Mouse (Mus musculus) midbrain, embryonic 15.5 days (tissue): ENCODE results near the gene Gm17455. TPM values are rescaled to one million over a fixed set of nuclear protein-coding genes. Genes with fewer than 3 reads are reported as not detected.

Experiments
- ATAC-seq: fragments of 200-750 bp; cut with Nextera tagmentation; replicated peaks from 2 replicates; pipeline ENCODE4 v1.8.0; 2017; ENCODE audit warnings: moderate TSS enrichment
- H3K27ac ChIP-seq: fragments of 300-500 bp; sonication (generic); 2 replicates; pipeline ENCODE4 v1.5.1; 2015; ENCODE audit warnings: mild to moderate bottlenecking, inconsistent platforms
- H3K27me3 ChIP-seq: fragments of 300-500 bp; sonication (generic); replicated peaks from 2 replicates; pipeline ENCODE4 v1.6.1; 2015; ENCODE audit warnings: inconsistent platforms
- H3K36me3 ChIP-seq: fragments of 300-500 bp; sonication (generic); replicated peaks from 2 replicates; pipeline ENCODE4 v1.6.1; 2015; ENCODE audit warnings: inconsistent platforms
- H3K4me1 ChIP-seq: fragments of 300-500 bp; sonication (generic); 2 replicates; pipeline ENCODE4 v1.6.1; 2015; ENCODE audit warnings: inconsistent platforms
- H3K4me2 ChIP-seq: fragments of 300-500 bp; sonication (generic); 2 replicates; pipeline ENCODE4 v1.6.1; 2015; ENCODE audit warnings: inconsistent platforms, mild to moderate bottlenecking, moderate library complexity
- H3K4me3 ChIP-seq: fragments of 300-500 bp; sonication (generic); 2 replicates; pipeline ENCODE4 v1.5.1; 2015; ENCODE audit warnings: mild to moderate bottlenecking, inconsistent platforms
- H3K9ac ChIP-seq: fragments of 300-500 bp; sonication (generic); 2 replicates; pipeline ENCODE4 v1.6.1; 2015; ENCODE audit warnings: mild to moderate bottlenecking, inconsistent platforms
- H3K9me3 ChIP-seq: fragments of 300-500 bp; sonication (generic); 2 replicates; pipeline ENCODE4 v1.6.1; 2016; ENCODE audit warnings: inconsistent platforms
- WGBS: fragments of 180-500 bp; shearing (Covaris S2); methylation state at CpG from one replicate; pipeline ENCODE4 v1.1.7; 2015; ENCODE audit warnings: mixed read lengths; 5-methylcytosine and 5-hydroxymethylcytosine counted together
- polyA plus RNA-seq: library from polyadenylated mRNA; unstranded; fragments of >200 nt; fragmentation: Nextera tagmentation; extraction: Ambion mirVana; gene quantifications from 2 replicates; pipeline ENCODE4 v1.2.1, GENCODE M21; 2015

The Gm17455 gene
- polyA plus RNA-seq, 1 experiment from 2014 or later, result 8.9 TPM

GRCm38 (mm10) chr10:60400507-60401295 lies 1.2 kb downstream of the Gm17455 start:
- Histone ChIP-seq H3K4me2 (no peak overlapping the region), H3K4me3 (no peak overlapping the region), H3K9ac (no peak overlapping the region), H3K9me3 (no peaks in the 10 kb centered on the region), H3K36me3 (no peaks in the 10 kb centered on the region), H3K27ac (no peak overlapping the region), H3K27me3 (no peaks in the 10 kb centered on the region), H3K4me1 (0 out of 2 replicates have a peak, but pooled peaks cover 6% of the 10 kb centered on the region)
- no peak for ATAC-seq
- WGBS, result 79% methylated on average over 11 of the region's 11 CpGs

- Histone ChIP-seq H3K27me3 (no peaks in the 10 kb centered on the region), H3K9me3 (no peaks in the 10 kb centered on the region), H3K4me1 (no peaks in the 10 kb centered on the region), H3K27ac (no peak overlapping the region), H3K4me3 (no peak overlapping the region), H3K36me3 (no peaks in the 10 kb centered on the region), H3K9ac (no peak overlapping the region), H3K4me2 (no peak overlapping the region)
- 56% methylated on average over 7 of the region's 7 CpGs for WGBS
- no peak for ATAC-seq
Measured at GRCm38 (mm10) chr10:60405460-60406177, 6.1 kb downstream of the Gm17455 start.

- no peaks in the 10 kb centered on the region for H3K36me3 ChIP-seq
- no peak overlapping the region for H3K27ac ChIP-seq
- no peaks in the 10 kb centered on the region for H3K9me3 ChIP-seq
- peaks cover 3% of the 10 kb centered on the region; the same call in 1 of the 2 replicates for H3K27me3 ChIP-seq
- peak; percentile 46; the same call in 1 of the 2 replicates for ATAC-seq
- 4% methylated on average over 5 of the region's 5 CpGs for WGBS
- no peak overlapping the region for H3K4me3 ChIP-seq
- no peak overlapping the region for H3K4me2 ChIP-seq
- no peaks in the 10 kb centered on the region for H3K4me1 ChIP-seq
- H3K9ac ChIP-seq, result no peak overlapping the region
Measured at GRCm38 (mm10) chr10:60407831-60408230, 8.3 kb downstream of the Gm17455 start.

DNA sequence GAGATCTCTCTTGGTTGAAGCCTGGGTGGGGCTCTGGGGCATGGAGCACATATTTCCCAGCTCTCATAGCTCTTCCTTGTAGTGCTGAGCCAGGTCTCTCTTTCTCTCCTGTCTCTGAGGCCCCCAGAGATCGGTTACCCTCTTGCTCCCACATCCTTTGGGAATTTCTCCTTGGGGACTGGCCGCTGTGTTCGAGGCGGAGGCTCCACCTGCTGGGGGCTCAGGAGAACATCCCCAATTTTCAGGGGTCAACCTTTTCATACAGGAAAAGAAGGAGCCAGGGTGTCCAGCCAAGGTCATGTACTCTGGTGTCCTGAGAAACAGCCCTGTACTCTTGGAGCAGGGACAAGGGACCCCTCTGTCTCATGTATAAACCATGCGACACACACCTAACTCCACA lies 12.3 kb downstream of the Gm17455 start:
- Histone ChIP-seq H3K27me3 (peaks cover 3% of the 10 kb centered on the region; the same call in 1 of the 2 replicates), H3K9me3 (no peaks in the 10 kb centered on the region), H3K36me3 (no peaks in the 10 kb centered on the region), H3K4me2 (no peak overlapping the region), H3K4me1 (no peaks in the 10 kb centered on the region), H3K27ac (no peak overlapping the region), H3K9ac (no peak overlapping the region), H3K4me3 (no peak overlapping the region)
- 31% methylated on average over 5 of the region's 5 CpGs for WGBS
- ATAC-seq, result no peak

GRCm38 (mm10) chr10:60413756-60414155 lies 14.2 kb downstream of the Gm17455 start:
- no peak for ATAC-seq
- no peak overlapping the region for H3K4me2 ChIP-seq
- H3K9me3 ChIP-seq, result no peaks in the 10 kb centered on the region
- no peak overlapping the region for H3K9ac ChIP-seq
- no peak overlapping the region for H3K27ac ChIP-seq
- H3K4me3 ChIP-seq, result no peak overlapping the region
- H3K4me1 ChIP-seq, result no peaks in the 10 kb centered on the region
- 83% methylated on average over 2 of the region's 2 CpGs for WGBS
- H3K36me3 ChIP-seq, result no peaks in the 10 kb centered on the region
- H3K27me3 ChIP-seq, result peaks cover 3% of the 10 kb centered on the region; the same call in 1 of the 2 replicates

DNA sequence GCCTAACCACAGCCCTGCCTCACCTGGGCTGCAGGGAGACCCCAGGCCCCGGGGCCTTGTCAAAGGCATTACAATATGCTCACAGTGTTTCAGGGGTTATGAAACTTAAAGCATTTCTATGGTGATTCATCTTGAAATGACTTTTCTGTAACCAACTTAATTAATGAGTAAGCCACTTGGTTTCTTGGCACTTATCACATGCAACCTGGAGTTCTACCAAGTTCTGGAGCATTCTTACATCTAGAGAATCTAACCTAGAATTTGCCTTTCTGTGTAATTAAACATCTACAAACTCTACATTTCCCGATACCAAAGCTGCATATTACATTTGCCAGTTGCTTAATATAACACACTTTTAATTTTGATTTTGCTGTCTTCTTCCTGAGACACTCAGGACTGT lies 17.5 kb downstream of the Gm17455 start:
- Histone ChIP-seq H3K4me1 (no peaks in the 10 kb centered on the region), H3K4me3 (no peak overlapping the region), H3K9me3 (no peaks in the 10 kb centered on the region), H3K4me2 (no peak overlapping the region), H3K36me3 (no peaks in the 10 kb centered on the region), H3K9ac (no peak overlapping the region), H3K27ac (no peak overlapping the region), H3K27me3 (peaks cover 1% of the 10 kb centered on the region; the same call in 1 of the 2 replicates)
- ATAC-seq, result no peak
- WGBS, result 90% methylated on average over 2 of the region's 2 CpGs

- no peak overlapping the region for H3K4me2 ChIP-seq
- no peak overlapping the region for H3K27ac ChIP-seq
- 14% methylated on average over 3 of the region's 3 CpGs for WGBS
- H3K4me1 ChIP-seq, result no peaks in the 10 kb centered on the region
- H3K36me3 ChIP-seq, result no peaks in the 10 kb centered on the region
- H3K9me3 ChIP-seq, result no peaks in the 10 kb centered on the region
- ATAC-seq, result 0 out of 2 replicates have a peak, but pooled peaks have one; percentile 30
- H3K4me3 ChIP-seq, result no peak overlapping the region
- no peaks in the 10 kb centered on the region for H3K27me3 ChIP-seq
- H3K9ac ChIP-seq, result no peak overlapping the region
Measured at GRCm38 (mm10) chr10:60418137-60418536, 18.6 kb downstream of the Gm17455 start.

DNA sequence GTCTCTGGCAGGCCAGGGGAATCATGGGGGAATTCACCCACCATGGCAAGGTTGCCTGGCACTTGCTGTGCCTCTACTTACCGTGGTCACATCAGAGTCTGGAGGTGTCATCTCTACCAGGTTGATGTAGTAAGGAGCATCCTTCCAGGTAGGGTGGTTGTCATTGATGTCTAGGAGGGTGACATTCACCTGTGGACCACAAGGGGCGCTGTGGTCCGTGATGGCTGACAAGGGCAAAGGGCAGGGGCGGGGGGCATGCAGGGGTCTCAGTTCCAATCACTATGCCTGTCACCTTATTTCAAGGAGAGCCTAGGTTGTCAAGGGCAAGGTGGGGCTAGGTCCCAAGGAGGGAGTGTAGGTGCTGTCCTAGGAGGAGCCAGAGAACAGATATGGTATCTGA lies 20.1 kb downstream of the Gm17455 start:
- Histone ChIP-seq H3K4me3 (no peak overlapping the region), H3K4me1 (no peaks in the 10 kb centered on the region), H3K4me2 (no peak overlapping the region), H3K9ac (no peak overlapping the region), H3K9me3 (no peaks in the 10 kb centered on the region), H3K36me3 (no peaks in the 10 kb centered on the region), H3K27ac (no peak overlapping the region), H3K27me3 (no peaks in the 10 kb centered on the region)
- no peak for ATAC-seq
- WGBS, result 22% methylated on average over 4 of the region's 4 CpGs

- no peak for ATAC-seq
- no peaks in the 10 kb centered on the region for H3K27me3 ChIP-seq
- H3K9me3 ChIP-seq, result no peaks in the 10 kb centered on the region
- no peak overlapping the region for H3K9ac ChIP-seq
- no peak overlapping the region for H3K4me3 ChIP-seq
- H3K4me2 ChIP-seq, result no peak overlapping the region
- no peaks in the 10 kb centered on the region for H3K36me3 ChIP-seq
- WGBS, result 64% methylated on average over 7 of the region's 7 CpGs
- H3K27ac ChIP-seq, result no peak overlapping the region
- H3K4me1 ChIP-seq, result no peaks in the 10 kb centered on the region
Measured at GRCm38 (mm10) chr10:60422756-60423155, 23.2 kb downstream of the Gm17455 start.

- Histone ChIP-seq H3K4me2 (no peak overlapping the region), H3K27me3 (peaks cover 5% of the 10 kb centered on the region; the same call in 1 of the 2 replicates), H3K9me3 (no peaks in the 10 kb centered on the region), H3K27ac (no peak overlapping the region), H3K9ac (no peak overlapping the region), H3K4me3 (no peak overlapping the region), H3K36me3 (no peaks in the 10 kb centered on the region), H3K4me1 (peaks cover 18% of the 10 kb centered on the region)
- ATAC-seq, result 0 out of 2 replicates have a peak, but pooled peaks have one; percentile 53
- WGBS, result 34% methylated on average over 10 of the region's 10 CpGs
Measured at GRCm38 (mm10) chr10:60430001-60430400, 30.5 kb downstream of the Gm17455 start.

- Histone ChIP-seq H3K4me1 (peaks cover 18% of the 10 kb centered on the region), H3K9me3 (no peaks in the 10 kb centered on the region), H3K36me3 (no peaks in the 10 kb centered on the region), H3K4me3 (no peak overlapping the region), H3K4me2 (no peak overlapping the region), H3K27me3 (peaks cover 5% of the 10 kb centered on the region; the same call in 1 of the 2 replicates), H3K9ac (no peak overlapping the region), H3K27ac (no peak overlapping the region)
- no peak for ATAC-seq
- WGBS, result 19% methylated on average over 6 of the region's 6 CpGs
Measured at GRCm38 (mm10) chr10:60430591-60430990, 31.1 kb downstream of the Gm17455 start.

GRCm38 (mm10) chr10:60432679-60433078 lies 33.2 kb downstream of the Gm17455 start:
- no peak overlapping the region for H3K27ac ChIP-seq
- WGBS, result 22% methylated on average over 4 of the region's 4 CpGs
- peaks cover 18% of the 10 kb centered on the region for H3K4me1 ChIP-seq
- H3K4me2 ChIP-seq, result no peak overlapping the region
- H3K9ac ChIP-seq, result no peak overlapping the region
- no peaks in the 10 kb centered on the region for H3K36me3 ChIP-seq
- no peak overlapping the region for H3K4me3 ChIP-seq
- no peaks in the 10 kb centered on the region for H3K9me3 ChIP-seq
- no peak for ATAC-seq
- H3K27me3 ChIP-seq, result peaks cover 5% of the 10 kb centered on the region; the same call in 1 of the 2 replicates
